Mouse (Mus musculus): Measurements from ENCODE around the gene Grik4.

Gene Grik4

DNA sequence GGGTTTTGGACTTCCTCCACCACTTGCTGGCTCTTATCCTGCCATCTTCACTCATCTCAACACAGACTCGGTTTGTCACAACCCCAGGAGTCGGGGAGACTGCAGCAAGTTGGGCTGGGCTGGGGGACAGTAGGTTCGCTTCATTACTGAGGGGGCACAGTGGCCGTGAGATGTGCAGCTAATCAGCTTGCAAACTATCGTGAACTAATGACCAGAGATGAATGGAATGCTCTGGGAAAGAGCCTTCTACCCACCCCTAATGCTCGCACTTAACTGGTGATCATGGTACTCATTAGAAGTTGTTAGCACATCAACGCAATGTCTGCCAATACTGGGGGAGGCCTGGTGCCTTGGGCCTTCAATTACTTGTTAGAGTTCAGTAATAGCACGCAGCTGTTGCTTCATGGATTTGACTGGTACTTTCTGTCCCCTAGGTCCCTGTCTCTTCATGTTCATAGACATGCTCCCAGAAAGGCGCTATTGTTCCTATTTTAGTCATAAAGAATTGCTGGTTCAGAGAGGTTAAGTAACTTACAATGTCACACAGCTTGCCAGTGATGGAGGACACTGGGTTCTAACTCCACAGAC lies 211.5 kb downstream of the Grik4 start:
- DNase-seq: no peak

DNA sequence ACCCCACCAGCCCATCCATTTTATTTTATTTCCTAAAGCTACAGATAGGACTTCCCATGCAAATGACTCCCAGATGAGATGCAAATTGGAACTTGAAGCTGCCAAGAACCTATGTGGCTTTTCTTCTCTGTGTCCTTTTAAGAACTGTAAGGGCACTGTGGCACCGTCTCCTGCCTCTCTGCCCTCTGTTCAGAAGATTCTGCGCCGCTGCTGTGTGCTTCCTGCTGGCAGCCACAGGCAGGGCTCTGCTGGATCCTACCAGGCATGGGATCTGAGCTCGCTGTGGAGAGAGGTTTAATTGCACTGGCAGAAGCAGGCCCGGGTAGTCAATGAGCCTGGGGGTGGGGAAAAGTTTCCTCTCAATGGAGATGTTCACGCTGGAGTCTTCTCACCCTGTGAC lies 215.8 kb downstream of the Grik4 start:
- DNase-seq: no peak

DNA sequence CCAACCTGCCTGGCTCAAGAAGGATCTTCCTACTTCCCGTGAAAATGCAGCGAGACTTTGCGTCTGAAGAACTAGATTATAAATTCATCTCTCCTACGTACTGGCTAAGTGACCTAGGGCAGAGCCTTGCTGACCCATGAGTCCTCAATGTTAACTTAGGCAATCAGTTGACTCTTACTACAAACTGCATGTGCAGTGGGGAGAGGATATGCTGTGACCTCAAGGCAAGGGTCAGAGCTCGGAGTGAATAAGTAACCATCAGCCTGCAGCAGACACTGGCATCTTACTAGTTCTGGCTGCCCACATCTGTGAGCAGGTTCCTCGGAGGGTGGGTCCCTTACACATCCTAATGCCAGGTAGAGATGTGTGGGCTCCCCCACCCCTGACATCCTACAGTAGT lies 216.6 kb downstream of the Grik4 start:
- DNase-seq: no peak

DNA sequence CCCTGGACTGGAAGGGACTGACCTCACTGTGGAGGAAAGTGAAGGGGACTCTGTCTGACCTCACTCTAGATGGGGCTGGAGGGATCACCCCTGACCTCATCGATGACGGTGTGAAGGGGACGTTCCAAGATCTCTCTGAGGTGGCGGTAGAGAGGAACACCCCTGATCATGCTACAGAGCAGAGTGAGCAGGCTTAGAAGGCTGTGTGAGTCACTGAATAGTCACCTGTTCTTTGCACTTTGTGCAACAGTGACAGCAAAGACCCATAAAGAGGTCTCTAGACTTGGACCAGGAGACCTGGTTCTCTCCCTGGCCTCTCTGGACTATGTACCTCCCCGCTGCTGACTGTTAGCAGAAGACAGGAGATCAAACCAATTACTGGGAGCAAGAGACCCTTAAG lies 217.1 kb downstream of the Grik4 start:
- no peak for DNase-seq

DNA sequence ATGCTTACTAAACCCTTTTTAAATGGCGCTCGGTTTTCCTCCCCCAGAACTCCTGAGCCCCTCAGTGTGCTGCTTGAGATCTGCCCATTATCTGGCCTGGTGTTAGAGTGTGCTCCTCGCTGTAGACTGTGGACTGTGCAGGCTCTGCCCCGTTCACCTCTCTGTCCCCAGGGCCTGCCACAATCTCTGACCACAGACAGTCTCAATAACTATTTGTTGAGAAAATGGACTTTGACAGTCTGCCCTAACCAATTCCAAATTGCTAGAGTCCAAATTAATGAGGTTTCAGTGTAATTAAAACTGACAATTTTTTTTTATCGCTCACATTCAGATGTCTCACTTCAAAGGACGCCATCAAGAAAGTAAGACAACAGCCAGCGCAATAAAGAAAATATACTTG lies 220.2 kb downstream of the Grik4 start:
- no peak for DNase-seq

DNA sequence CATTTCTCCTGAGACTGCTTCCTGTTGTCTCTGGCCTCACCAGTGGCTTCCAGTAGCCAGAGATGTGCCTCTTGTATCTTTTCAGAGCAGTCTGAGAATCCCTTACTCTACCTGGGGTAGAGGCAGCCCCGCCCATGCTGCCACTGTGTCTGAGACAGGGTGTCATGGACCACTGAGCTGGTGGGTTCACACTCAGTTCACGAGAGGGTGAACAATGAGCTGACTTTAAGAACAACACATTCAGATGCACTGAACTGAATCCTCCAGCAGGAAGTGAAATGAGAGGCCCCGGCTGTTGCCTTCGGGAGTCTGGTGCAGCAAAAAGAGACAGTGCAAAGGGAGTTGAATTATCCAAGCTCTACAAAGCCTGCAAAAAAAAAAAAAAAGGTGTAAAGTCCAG lies 221.8 kb downstream of the Grik4 start:
- DNase-seq: no peak

DNA sequence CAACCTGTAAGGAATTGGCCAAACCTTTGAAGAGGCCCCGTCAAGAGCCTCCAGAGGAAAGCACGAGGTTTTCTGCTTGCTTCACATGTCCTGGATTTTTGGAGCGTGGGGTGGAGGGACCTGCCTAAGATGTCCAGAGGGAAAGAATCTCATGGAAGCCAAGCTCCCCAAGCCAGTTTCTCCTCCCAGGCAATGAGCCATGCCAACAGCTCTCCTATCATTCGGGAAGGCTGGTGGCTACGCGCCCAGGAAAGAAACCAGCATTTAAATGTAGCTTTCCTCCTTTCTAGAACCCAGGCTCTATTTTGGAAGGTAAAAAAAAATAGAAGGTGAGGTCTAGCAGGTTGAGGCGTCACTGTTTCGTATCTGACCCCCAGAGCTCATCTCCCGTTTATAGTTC lies 222.6 kb downstream of the Grik4 start:
- DNase-seq: no peak

DNA sequence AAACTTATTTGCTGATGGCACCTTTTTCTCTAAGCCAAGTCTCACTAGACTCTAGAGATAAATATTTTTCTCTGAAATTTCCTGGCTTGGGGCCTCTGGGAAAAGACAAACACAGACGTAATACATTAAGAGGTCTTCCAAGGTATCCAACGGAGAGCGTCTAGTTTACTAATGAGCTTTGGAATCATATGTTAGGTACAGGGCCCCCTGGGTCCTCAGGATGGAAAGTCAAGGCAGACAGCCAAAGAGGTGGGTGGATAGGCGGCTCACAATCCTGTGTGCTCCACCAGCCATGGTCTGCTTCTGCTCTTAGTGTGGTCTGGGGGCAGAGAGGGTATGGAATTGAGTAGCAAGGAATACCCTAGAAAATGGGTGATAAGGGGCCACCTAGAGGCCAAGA lies 223.1 kb downstream of the Grik4 start:
- no peak for DNase-seq

DNA sequence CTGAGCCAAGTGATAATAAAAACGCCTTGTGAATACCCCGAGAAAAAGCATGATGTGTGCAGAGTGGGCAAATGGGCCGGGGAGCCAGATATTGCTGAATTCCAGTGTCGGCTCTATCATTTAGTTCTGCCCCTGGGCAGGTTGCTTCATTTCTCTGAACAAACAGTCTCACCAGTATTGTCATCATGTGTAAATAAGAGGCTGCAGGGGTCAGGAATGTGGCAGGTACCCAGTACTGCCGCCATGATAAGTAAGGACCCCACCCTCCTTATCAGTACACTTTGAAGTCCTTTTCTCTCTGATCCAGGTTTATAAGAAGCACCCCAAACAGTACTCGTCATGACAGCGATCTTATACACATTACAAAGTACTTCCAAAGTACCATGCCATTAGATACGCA lies 230.4 kb downstream of the Grik4 start:
- DNase-seq: no peak

DNA sequence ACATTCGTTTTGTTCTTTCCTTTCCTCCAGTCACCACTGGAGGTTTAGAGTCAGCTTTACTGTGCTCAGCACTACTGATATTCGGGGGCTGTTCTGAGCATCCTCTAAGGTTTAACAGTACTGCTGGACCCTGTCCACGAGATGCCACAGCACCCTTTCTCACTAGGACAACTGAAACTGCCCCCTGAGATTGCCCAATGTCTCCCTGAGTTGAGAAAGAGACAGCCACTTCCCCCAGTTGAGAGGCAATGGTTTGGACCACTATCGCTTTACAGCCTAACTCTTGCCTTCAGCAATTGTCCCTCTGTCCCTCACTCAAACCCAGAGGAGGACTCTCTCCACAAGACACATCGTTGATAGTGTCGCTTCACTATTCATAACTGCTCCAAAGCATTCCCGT lies 238.4 kb downstream of the Grik4 start:
- DNase-seq: no peak

DNA sequence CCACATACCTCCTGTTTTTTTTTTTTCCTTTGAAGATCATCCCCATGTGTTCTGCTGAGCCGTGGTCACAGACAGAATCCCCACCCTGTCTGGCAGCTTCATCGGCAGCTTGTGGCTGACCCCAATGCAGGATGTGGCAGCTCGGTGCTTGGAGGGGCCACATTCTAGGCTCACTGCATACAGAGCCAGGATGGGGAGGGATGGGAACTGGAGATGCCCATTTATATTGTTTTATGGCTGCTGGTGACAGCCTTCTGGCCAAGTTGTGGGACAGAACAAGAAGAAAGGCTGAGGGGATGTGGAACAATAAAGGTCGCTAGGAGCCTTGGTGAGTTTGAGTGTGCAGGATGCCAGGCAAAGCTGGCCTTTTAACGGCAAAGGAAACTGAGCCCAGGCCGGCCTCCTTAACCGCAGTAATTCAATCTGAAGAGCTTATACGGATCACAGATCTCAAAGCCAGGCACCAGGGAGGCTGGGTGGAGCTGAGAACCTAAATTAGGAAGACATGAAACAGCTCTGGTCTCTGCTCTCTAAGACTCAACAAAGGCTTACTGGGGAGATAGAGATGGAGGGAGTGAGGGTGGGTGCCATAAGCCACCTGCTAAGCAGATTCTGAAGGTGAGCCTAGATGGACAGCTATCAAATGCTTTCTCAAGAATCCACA lies 241.0 kb downstream of the Grik4 start:
- DNase-seq: no peak

DNA sequence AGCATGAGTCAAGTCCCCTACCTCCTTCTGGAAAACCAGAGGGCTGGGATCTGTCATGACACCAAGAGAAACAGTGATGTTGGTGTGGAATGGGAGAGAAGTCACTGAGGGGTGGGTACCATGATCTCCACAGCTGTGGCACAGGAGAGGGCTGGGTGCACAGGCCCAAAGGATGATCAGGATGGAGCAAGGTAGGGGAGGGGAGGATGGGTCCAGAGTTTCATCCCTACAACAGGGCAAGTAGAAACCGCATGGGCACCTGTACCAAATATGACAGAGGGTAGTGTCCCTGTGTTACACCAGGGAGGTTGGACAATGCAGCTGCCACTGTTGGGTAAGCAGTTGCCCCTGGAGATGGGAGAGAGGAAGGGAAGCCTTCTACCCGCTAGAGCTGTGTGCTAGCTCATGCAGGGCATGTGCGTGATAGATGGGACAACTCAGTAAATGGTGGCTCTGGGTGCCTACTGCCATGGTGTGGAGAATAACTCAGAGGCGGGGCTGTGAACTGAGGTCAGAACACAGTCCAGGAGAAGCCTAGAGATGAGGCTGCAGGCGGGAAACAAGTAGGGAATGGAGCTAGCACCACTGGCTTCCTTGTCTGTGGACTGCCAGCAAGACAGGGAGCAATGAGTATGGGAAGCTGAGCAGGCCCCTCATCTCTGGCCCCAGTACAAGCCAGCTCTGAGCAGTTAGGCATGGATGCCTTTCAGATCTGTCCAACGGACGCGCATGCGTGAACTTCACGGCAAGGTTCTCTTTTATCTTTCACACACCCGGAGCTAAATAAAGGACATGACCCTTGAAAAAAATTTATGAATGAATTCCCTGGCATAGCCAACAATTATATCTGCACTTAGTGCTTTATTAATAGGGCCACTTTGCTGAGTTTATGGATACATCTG lies 241.8 kb downstream of the Grik4 start:
- DNase-seq: no peak

DNA sequence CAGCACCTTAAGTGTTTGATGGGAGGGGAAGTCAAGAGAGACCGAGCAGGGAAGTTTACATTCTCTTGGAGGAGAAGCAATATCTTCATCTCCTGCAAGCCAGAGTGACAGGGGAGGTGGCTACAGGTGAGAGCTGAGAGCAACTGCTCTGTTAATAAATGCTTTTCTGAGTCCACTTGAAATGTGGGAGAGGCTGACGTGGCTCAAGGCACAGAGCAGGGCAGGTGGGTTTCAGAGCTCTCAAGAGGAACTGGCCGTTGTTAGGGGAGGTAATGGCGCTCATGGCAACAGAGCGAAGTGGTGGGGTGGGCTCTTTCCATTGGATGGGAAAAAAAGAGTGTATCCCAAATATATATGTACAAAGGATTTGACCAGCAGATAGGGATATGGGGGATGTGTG lies 242.6 kb downstream of the Grik4 start:
- no peak for DNase-seq

DNA sequence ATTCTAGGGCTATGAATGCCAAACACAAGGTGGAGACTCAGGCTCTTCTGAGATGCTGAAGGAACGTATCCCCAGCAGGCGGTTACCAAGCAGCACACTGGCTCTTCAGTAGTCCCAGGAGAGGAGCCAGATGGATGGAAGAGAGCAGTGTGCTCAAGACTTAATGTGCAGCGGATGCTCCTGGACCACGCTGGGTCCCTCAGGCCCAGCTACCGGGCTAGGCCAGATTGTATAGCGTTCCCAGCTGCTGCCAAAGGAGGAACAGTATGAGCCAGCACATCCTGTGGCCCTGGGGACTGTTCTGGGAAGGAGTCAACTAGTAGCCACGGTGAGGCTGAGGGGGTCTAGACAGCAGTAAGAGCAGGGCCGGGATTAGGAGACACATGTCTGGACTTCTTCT lies 251.3 kb downstream of the Grik4 start:
- peak; percentile 17 for DNase-seq

DNA sequence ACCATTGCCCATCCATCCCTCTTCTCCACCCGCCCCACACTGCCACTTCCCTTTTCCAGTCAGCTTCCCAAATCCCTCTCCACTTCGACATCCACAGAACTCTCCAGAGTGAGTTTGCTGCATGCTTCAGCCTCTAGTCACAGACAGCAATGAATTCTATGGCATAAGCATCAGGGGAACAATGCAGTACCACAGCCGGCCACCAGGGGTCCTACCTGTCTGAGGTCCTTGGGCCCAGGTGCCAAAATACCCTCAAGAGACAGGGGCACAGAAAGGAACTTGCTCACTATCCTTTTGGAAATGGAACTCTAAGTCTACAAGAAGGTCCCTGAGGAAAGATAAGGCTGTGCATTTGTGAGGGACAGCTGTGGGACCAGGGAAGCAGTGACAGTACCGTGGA lies 256.1 kb downstream of the Grik4 start:
- no peak for DNase-seq

DNA sequence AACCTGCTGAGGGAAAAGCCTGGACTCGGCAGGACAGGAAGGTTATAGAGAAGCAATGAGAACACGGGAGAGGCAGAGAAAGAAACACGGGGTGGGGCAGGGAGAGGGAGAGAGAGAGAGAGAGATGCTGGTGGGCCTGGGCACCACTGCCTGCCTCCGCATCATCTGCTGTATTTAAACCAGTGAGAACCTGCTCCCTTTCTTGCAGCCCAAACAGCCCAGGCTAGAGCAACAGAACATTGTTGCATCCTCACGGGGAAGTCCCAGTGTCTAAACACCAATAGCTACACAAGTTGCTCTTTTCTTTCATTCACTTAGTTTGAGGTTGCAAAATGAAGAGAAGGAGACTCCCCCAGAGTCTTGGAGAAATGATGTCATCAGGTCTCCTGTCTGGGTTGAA lies 258.2 kb downstream of the Grik4 start:
- DNase-seq: peak; percentile 56

DNA sequence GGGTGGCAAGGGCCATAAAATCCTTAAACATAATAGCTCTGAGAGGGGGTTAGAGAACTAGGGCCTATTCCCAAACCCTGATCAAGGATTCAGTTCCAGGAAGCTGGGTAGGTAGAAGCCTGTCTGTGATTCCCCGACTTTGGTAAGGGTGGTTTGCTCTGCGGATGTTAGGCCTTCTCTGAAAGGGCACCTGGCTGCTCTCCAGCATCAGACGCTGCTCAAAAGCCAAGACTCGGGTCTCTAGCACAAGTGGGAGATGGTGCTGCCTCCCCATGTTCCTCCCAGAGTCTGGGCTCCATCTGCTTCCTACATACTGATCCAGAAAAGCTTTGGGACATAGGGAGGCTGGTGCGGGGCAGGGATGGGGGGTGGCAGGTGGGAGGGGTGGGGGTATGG lies 270.3 kb downstream of the Grik4 start:
- DNase-seq: peak; percentile 39

DNA sequence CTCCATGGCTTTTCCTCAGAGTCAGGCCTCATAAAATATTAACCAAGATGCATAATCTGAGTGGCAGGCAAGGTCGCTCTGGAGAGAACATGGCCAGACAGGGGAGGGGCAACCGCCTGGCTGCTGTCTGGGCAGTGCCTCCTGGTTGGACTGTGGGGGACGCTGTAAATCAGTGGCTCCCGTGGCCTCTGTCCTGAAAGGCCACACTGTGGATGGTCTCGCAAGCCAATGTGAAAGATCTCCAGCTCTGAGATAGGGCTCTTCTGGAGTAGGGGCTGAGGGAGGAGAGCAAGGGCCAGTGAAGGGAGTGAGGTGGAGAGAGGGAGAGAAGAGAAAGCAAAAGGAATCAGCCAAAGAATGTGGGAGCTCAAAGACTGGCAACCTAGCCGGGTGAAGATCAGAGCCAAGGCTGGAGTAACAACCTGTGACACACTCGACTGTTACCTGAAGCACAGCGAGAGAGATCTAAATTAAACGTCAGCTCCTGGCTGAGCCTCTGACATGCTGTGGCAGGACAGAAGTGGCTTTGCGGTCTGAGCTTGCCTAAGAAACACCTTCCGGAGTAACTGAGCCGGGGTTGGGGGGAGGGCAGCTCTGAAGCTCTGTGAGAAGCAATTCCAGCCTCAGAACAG lies 270.8 kb downstream of the Grik4 start:
- DNase-seq: no peak

DNA sequence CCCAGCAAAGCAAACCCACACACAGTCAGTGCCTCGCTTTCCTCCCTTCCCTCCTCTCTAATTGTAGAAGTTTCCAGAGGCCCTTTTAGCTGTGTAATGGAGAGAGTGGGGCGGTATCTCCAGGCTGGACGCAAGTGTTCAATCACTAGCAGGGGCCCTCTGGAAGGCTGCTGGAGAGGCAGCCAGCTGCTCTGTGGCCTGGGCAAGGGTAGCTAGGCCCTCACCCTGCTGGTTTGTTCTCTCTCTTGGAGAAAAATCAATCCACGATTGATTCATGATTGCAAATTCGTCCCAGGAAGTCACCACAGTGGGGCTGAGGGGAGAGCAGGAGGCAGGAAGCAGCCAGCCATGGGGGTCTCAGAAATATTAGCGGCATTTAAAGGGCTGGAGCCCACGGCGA lies 271.3 kb downstream of the Grik4 start:
- DNase-seq: no peak

DNA sequence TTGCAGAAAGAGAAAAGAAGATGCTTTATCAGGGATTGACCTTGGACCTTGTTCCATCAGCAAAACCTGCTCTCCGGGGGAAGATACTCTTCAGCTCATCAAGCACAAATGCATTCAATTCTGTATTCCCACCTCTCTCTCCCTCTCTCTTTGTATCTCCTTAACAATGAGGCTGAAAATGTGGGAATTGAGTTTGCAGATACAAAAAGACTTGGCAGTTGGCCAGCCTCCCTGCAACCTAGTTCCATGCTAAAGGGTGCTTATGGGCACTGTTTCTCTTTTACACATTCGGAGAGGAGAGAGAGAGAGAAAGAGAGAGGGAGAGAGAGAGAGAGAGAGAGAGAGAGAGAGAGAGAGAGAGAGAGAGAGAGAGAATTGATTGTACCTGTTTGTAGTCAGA lies 273.7 kb downstream of the Grik4 start:
- DNase-seq: peak; percentile 25

DNA sequence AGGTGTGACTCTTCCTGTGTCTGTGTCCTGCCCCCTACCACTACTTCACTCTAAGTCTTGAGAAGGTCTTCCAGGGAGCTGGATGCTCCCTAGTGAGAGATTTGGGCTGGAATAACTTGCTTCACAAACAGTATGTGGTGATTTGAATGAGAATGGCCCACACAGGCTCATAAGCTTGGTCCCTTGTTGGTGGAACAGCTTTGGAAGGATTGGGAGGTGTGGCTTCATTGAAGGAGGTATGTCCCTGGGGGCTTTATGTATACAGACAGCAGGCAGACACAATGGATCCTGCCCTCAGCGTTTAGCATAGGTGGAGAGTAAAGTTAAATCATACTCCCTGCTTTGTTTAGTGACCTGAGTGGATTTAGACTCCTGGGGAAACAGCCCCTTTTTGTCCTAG lies 282.8 kb downstream of the Grik4 start:
- no peak for DNase-seq

DNA sequence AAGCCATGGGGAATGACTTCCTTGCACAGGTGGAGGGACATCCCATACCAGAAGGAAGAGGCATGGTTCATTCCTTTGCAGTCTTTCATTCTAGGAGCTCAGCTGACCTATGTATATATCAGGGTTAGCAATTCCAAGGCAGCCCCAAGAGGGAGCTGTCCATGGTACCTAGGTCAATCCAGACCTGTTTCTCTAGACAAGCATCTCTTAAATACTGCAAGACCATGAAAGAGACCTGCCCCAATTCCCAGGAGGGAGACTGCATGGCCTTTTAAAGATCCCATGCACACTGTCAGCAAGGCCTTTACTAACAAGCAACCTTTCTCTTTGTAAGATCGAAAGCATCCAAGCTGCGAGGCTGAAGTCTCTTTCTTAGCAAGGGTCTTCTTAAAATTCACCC lies 291.5 kb downstream of the Grik4 start:
- no peak for DNase-seq

DNA sequence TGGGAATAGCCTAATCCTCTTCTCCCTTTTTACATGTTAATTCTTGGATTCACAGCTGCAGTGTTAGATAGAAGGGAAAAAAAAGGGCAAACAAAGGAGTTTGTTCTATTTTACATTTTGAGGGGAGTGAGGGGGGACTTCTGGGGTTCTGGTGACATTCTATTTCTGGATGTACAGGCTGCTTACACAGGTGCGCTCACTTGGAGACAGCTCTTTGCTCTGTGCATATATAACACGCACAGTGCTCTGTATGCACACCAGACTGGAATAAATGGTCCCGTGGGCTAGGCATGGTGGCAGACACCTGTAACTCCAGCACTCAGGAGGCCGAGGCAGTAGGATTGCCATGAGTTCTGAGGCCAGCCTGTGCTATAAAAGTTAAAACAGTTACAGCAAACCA lies 292.0 kb downstream of the Grik4 start:
- DNase-seq: no peak

DNA sequence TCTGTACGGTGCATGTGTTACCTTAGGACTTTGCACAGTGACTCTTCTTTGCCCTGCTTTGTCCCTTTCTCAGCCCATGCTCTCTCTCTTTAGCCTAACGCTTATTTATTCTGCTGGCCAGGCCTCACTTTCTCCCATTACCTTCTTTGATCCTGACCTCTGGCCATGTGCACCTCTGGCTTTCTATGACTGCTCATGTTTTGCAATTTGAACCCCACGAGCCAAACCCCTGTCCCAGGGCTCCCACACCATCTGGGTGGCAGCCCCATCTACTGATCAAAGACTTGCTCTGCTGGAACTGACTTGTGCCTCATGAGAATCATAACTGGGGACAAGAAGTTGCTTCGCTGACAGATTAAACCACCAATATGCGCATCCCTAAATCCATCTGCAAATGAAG lies 294.4 kb downstream of the Grik4 start:
- no peak for DNase-seq
